Mouse (Mus musculus) embryonic facial prominence, embryonic 11.5 days (tissue): ENCODE measurements around the gene Crygn. TPM values are rescaled to one million over a fixed set of nuclear protein-coding genes. Genes with fewer than 3 reads are reported as not detected.

Experiments
- ATAC-seq: fragments of 200-750 bp; cut with Nextera tagmentation; replicated peaks from 2 replicates; pipeline ENCODE4 v1.8.0; 2017; ENCODE audit warnings: low read depth; ENCODE audit not compliant: insufficient number of reproducible peaks, low FRiP score, low TSS enrichment
- DNase-seq: peaks from one replicate; pipeline ENCODE4 v3.0.0-alpha.2; 2015; ENCODE audit warnings: low spot score
- H3K27ac ChIP-seq: fragments of 300-500 bp; sonication (generic); replicated peaks from 2 replicates; pipeline ENCODE4 v1.5.1; 2014; ENCODE audit warnings: mild to moderate bottlenecking, low read depth, low read length, control low read depth
- H3K27me3 ChIP-seq: fragments of 300-500 bp; sonication (generic); 2 replicates; pipeline ENCODE4 v1.6.1; 2014; ENCODE audit warnings: mild to moderate bottlenecking, low read length, moderate library complexity, mixed read lengths; ENCODE audit not compliant: control insufficient read depth, insufficient read depth
- H3K36me3 ChIP-seq: fragments of 300-500 bp; sonication (generic); replicated peaks from 2 replicates; pipeline ENCODE4 v1.6.1; 2014; ENCODE audit warnings: low read depth, mild to moderate bottlenecking, low read length, moderate library complexity, mixed read lengths; ENCODE audit not compliant: control insufficient read depth, insufficient read depth
- H3K4me1 ChIP-seq: fragments of 300-500 bp; sonication (generic); 2 replicates; pipeline ENCODE4 v1.6.1; 2014; ENCODE audit warnings: low read length, mixed read lengths; ENCODE audit not compliant: control insufficient read depth, insufficient read depth
- H3K4me2 ChIP-seq: fragments of 300-500 bp; sonication (generic); 2 replicates; pipeline ENCODE4 v1.6.1; 2014; ENCODE audit warnings: low read depth, mild to moderate bottlenecking, control low read depth, low read length, moderate library complexity
- H3K4me3 ChIP-seq: fragments of 300-500 bp; sonication (generic); 2 replicates; pipeline ENCODE4 v1.5.1; 2014; ENCODE audit warnings: low read depth, low read length, control low read depth
- H3K9ac ChIP-seq: fragments of 300-500 bp; sonication (generic); replicated peaks from 2 replicates; pipeline ENCODE4 v1.6.1; 2014; ENCODE audit warnings: mild to moderate bottlenecking, control low read depth, low read length
- H3K9me3 ChIP-seq: fragments of 300-500 bp; sonication (generic); replicated peaks from 2 replicates; pipeline ENCODE4 v1.6.1; 2016; ENCODE audit warnings: mild to moderate bottlenecking, low read length, inconsistent platforms, mixed read lengths; ENCODE audit not compliant: control insufficient read depth
- WGBS: fragments of 180-500 bp; shearing (Covaris S2); extraction: QIAGEN DNeasy Blood & Tissue Kit; methylation state at CpG from one replicate; pipeline ENCODE4 v1.1.7; 2014; 5-methylcytosine and 5-hydroxymethylcytosine counted together
- polyA plus RNA-seq: library from polyadenylated mRNA; unstranded; fragments of >200 nt; fragmentation: Nextera tagmentation; extraction: Ambion mirVana; gene quantifications from 2 replicates; pipeline ENCODE4 v1.2.1, GENCODE M21; 2014

Gene Crygn
- polyA plus RNA-seq, 1 experiment from 2014 or later: not detected

DNA sequence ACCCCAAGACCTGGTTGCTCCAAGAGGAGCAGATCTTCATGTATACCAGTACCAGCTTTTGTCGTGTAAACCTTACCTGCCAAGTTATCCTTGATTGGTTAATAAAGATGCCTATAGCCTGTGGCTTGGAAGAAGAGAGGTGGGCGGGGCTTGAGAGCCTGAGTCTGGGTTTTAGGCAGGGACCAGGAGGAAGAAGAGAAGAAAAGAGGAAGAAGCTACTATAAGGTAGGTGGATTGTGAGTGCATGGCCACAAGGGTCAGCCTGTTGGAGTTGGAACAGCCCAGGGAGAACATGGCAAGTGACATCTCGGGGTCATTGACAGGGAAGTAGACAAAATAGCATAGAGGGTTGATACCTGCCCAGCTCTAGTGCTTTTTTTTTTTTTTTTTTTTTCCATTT, 38.0 kb downstream of the Crygn start:
- 93% methylated on average over 3 of the region's 3 CpGs for WGBS
- Histone ChIP-seq H3K4me1 (peaks cover 3% of the 10 kb centered on the region; the same call in 1 of the 2 replicates), H3K27me3 (no peaks in the 10 kb centered on the region), H3K4me2 (no peak overlapping the region), H3K27ac (no peak overlapping the region), H3K9ac (no peak overlapping the region), H3K36me3 (peaks cover 7% of the 10 kb centered on the region), H3K4me3 (no peak overlapping the region), H3K9me3 (no peaks in the 10 kb centered on the region)
- ATAC-seq (no peak), DNase-seq (no peak)

DNA sequence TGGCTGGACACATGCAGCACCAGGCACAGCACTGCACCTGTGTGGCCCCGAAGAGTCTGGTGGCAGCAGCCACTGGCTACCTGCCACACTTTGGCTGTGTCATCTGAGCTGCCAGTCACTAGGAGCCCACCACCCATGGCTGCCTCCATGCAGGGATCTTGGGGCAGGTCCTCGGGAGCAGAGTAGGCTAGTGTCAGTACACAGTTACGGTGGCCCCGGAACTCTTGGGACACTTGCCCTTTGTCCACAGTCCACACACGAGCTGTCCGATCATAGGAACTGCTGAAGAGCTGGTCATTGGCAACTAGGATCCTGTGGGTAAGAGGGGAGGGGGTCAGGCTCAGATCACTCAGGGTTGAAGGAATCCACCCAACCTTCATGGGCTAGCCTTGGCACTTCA, 39.7 kb downstream of the Crygn start:
- ATAC-seq (no peak), DNase-seq (no peak)
- WGBS: 92% methylated on average over 6 of the region's 6 CpGs
- H3K27ac ChIP-seq: no peak overlapping the region
- H3K4me3 ChIP-seq: no peak overlapping the region
- H3K27me3 ChIP-seq: no peaks in the 10 kb centered on the region
- no peak overlapping the region for H3K9ac ChIP-seq
- H3K4me2 ChIP-seq: no peak overlapping the region
- H3K36me3 ChIP-seq: peaks cover 13% of the 10 kb centered on the region
- H3K9me3 ChIP-seq: no peaks in the 10 kb centered on the region
- H3K4me1 ChIP-seq: no peaks in the 10 kb centered on the region

DNA sequence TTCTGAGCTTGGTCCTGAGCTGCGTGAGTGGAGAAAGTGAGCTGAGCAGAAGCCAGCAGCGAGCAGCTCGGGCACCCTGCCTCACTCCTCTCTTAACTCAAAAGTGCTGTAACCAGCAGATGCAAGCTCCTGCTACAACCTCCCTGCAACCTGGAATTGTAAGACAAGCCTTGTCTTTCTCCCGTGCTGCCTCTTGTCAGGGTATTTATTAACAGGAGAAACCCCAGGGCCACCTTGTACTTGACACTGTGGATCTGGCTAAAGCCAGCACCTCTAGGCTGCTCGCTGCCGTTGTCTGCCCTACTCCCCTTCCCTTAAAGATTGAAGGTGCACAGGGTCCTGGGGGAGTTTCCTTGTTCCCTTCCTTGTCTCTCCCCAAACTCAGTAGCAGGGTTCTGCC, 43.8 kb downstream of the Crygn start:
- no peaks in the 10 kb centered on the region for H3K4me1 ChIP-seq
- H3K4me3 ChIP-seq: no peak overlapping the region
- ATAC-seq: no peak
- 88% methylated on average over 6 of the region's 6 CpGs for WGBS
- H3K9me3 ChIP-seq: no peaks in the 10 kb centered on the region; the same call in 1 of the 2 replicates
- H3K9ac ChIP-seq: no peak overlapping the region
- H3K4me2 ChIP-seq: no peak overlapping the region
- no peak for DNase-seq
- peaks cover 25% of the 10 kb centered on the region for H3K36me3 ChIP-seq
- H3K27me3 ChIP-seq: no peaks in the 10 kb centered on the region
- no peak overlapping the region for H3K27ac ChIP-seq

DNA sequence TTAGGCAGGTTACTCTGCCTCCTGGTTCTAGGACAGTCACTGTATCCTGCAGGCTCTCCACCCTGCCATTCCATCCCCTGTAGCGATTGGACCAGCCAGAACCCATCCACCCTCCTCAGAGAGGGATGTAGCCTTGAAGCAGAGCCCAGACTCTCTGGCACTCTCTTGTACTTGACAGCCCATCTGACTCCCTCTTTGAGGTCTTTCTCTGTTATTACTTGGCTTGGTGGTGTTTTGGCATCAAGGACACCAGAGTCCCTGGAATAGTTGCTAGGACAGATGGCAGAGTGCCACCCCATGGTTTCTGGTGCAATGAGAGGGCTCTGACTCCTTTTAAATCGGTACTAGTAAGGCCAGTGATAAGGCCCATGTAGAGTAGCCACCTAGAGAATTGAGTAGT, 44.6 kb downstream of the Crygn start:
- Histone ChIP-seq H3K27me3 (no peaks in the 10 kb centered on the region), H3K4me2 (no peak overlapping the region), H3K4me1 (no peaks in the 10 kb centered on the region), H3K36me3 (peaks cover 25% of the 10 kb centered on the region), H3K4me3 (no peak overlapping the region), H3K27ac (no peak overlapping the region), H3K9me3 (no peaks in the 10 kb centered on the region; the same call in 1 of the 2 replicates), H3K9ac (no peak overlapping the region)
- no peak for ATAC-seq
- no peak for DNase-seq
- WGBS: 91% methylated on average over 2 of the region's 2 CpGs

DNA sequence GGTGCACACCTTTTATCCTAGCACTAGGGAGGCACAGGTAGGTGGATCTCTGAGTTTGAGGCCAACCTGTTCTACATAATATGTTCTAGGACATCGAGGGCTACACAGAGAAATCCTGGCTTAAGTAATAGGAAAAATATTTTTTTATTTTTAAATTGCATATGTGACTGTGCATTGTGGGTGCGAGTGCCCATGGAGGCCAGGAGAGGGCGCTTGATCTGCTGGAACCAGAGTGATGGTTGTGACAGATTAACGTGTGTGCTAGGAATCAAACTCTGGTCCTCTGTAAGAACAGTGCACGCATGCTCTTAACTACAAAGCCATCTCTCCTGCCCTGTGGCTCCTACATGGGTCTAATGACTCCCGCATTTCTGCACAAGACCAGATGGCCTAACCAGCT, 46.2 kb downstream of the Crygn start:
- Histone ChIP-seq H3K9me3 (no peaks in the 10 kb centered on the region; the same call in 1 of the 2 replicates), H3K4me3 (no peak overlapping the region), H3K27ac (no peak overlapping the region), H3K27me3 (no peaks in the 10 kb centered on the region), H3K9ac (no peak overlapping the region), H3K36me3 (peaks cover 27% of the 10 kb centered on the region), H3K4me1 (no peaks in the 10 kb centered on the region), H3K4me2 (no peak overlapping the region)
- DNase-seq (no peak), ATAC-seq (no peak)
- WGBS: 95% methylated on average over 6 of the region's 6 CpGs

DNA sequence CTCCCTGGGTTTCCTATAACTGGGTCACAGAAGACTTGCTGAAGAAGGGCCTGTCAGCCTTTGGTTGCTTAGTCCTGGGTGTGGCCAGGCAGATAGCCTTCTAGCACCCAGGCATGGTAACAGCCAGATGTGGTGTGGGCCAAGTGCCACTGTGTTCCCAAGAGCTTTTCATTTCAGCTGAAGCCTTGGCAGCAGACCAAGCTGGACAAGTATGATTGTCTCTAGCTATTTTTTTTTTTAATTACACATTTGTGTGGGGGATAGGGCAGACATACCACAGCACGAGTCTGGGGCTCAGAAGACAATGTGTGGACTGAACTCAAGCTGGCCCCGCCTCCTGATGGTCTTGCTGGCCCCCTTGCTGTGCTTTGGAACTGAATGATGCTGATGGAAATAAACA, 47.8 kb downstream of the Crygn start:
- DNase-seq: no peak
- Histone ChIP-seq H3K27ac (no peak overlapping the region), H3K4me1 (no peaks in the 10 kb centered on the region), H3K4me2 (no peak overlapping the region), H3K36me3 (peaks cover 27% of the 10 kb centered on the region), H3K27me3 (no peaks in the 10 kb centered on the region), H3K9ac (no peak overlapping the region), H3K9me3 (no peaks in the 10 kb centered on the region; the same call in 1 of the 2 replicates), H3K4me3 (no peak overlapping the region)
- no peak for ATAC-seq
- WGBS: 60% methylated on average over 2 of the region's 2 CpGs

DNA sequence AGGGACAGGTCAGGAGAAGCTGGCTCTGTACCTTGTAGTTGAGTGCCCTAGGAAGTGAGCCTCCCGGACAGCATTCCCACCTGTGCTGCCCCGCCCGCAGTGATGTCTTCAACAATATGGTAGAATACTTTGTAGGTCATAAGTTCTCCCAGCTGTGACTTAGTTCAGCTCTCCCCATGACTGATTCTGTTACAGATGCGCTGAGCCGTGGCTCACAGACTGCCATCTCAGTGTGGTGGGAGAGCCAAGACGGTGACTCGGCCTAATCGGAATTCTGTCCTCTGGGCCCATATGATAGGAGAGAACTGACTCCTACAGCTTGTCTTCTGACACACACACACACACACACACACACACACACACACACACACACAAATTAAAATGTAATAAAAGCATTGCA, 53.2 kb downstream of the Crygn start:
- no peak overlapping the region for H3K27ac ChIP-seq
- no peak for ATAC-seq

DNA sequence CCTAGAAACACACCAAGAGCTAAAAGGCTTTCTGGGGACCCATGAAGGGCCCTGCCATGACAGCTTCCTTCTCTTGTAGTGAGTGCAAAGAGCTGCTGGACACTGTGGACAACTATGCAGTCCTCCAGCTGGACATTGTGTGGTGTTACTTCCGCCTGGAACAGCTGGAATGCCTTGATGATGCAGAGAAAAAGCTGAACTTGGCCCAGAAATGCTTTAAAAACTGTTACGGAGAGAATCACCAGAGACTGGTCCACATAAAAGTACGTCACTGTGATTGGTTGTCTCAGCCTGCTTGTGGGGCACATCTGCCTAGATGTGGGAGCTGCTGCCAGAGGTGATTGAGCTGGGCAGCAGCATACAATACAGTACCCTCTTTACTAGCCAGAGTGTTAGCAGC, 56.5 kb downstream of the Crygn start:
- Histone ChIP-seq H3K4me1 (no peaks in the 10 kb centered on the region), H3K36me3 (peaks cover 4% of the 10 kb centered on the region), H3K9ac (no peak overlapping the region), H3K27ac (no peak overlapping the region), H3K4me3 (no peak overlapping the region), H3K9me3 (no peaks in the 10 kb centered on the region), H3K4me2 (no peak overlapping the region), H3K27me3 (no peaks in the 10 kb centered on the region)
- 87% methylated on average over 3 of the region's 3 CpGs for WGBS
- ATAC-seq (no peak), DNase-seq (no peak)

More for the DNA sequence above, 53.2 kb downstream of the Crygn start:
- Histone ChIP-seq H3K4me2 (no peak overlapping the region), H3K4me3 (no peak overlapping the region), H3K27me3 (no peaks in the 10 kb centered on the region), H3K4me1 (no peaks in the 10 kb centered on the region), H3K9ac (no peak overlapping the region), H3K36me3 (peaks cover 6% of the 10 kb centered on the region), H3K9me3 (no peaks in the 10 kb centered on the region)
- DNase-seq: no peak
- 94% methylated on average over 8 of the region's 8 CpGs for WGBS
